Mouse (Mus musculus): Measurements from ENCODE around the gene Ppm1l. TPM values are rescaled to one million over a fixed set of nuclear protein-coding genes. Genes with fewer than 3 reads are reported as not detected.
A peak's percentile ranks its signal among the peaks of the same experiment; 100 is the strongest.

The Ppm1l gene
- polyA plus RNA-seq, 1 experiment from 2014 or later = 4.8 TPM

DNA sequence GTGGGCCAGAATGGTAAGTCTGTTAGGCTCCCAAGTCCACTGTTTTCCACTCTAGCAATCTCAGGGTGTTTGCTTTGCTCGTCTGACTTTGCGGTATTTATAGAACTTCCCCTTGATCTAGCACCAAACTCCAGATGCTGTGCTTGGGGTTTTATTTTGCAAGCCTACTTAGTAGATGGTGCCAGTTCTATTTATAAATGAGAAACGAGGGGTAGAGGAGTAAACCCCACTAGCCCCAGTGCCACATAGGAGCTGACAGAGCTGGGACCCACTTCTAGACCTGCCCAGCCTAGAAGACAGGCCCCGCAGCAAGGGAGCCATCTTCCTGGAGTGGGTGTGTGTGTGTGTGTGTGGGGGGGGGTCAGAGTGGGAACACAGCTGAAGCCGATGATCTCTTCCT, 130.3 kb downstream of the Ppm1l start:
- Histone ChIP-seq H3K4me1 (replicated peaks) (no peaks in the 10 kb centered on the region), H3K9ac (no peak overlapping the region), H3K27ac (replicated peaks) (no peak overlapping the region), H3K27me3 (no peaks in the 10 kb centered on the region), H3K4me3 (replicated peaks) (no peak overlapping the region), H3K36me3 (replicated peaks) (no peaks in the 10 kb centered on the region), H3K4me2 (no peak overlapping the region), H3K9me3 (replicated peaks) (no peaks in the 10 kb centered on the region)
- no peak for ATAC-seq (ENCODE audit: insufficient read depth)
- WGBS (ENCODE audit: insufficient replicate concordance) = 50% methylated on average over 5 of the region's 5 CpGs

DNA sequence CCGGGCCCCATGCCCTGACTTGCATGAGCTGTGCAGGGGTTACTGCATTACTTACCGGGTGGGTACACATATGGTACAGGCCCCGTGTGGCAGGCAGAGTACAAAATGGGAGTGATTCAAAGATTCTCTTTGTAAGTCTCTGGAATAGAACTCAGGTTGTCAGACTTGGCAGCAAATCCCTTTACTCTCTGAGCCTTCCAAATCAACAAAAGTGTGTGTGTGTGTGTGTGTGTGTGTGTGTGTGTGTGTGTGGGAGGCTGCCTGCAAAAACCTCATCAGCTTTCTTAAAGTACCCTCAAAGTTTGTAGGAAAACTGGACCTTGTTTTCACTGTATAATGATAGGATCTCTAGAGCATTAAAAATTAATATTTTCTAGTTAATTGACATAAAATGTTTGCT, 132.4 kb downstream of the Ppm1l start:
- H3K9ac ChIP-seq = no peak overlapping the region
- H3K4me2 ChIP-seq = no peak overlapping the region
- H3K36me3 ChIP-seq (replicated peaks) = no peaks in the 10 kb centered on the region
- WGBS (ENCODE audit: insufficient replicate concordance) = 75% methylated on average over 3 of the region's 3 CpGs
- ATAC-seq (ENCODE audit: insufficient read depth) = no peak
- H3K4me1 ChIP-seq (replicated peaks) = no peaks in the 10 kb centered on the region
- H3K27ac ChIP-seq (replicated peaks) = no peak overlapping the region
- no peaks in the 10 kb centered on the region for H3K27me3 ChIP-seq
- no peaks in the 10 kb centered on the region for H3K9me3 ChIP-seq (replicated peaks)
- no peak overlapping the region for H3K4me3 ChIP-seq (replicated peaks)

DNA sequence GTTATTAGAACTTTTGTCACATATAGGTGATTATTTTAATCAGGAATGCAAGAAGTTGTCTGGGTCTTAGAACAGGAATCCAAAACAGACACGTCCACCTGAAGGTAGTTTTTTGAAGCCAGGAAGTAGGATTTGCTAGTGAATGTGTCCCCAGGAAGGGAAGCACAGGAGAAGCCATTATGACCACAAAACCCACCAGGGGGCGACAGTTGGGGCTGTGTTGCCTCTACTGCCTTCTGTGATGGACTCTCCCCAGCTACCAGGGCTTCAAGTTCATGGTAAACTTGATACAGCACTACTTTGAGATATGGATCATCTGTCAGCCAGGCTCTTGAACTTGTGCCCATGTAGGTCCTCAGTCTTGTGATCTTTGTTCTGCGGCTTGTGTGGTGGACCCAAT, 137.7 kb downstream of the Ppm1l start:
- Histone ChIP-seq H3K4me1 (replicated peaks) (no peaks in the 10 kb centered on the region), H3K27ac (replicated peaks) (no peak overlapping the region), H3K27me3 (no peaks in the 10 kb centered on the region), H3K36me3 (replicated peaks) (no peaks in the 10 kb centered on the region), H3K9ac (no peak overlapping the region), H3K9me3 (replicated peaks) (no peaks in the 10 kb centered on the region), H3K4me3 (replicated peaks) (no peak overlapping the region), H3K4me2 (no peak overlapping the region)
- WGBS (ENCODE audit: insufficient replicate concordance) = 49% methylated on average over 3 of the region's 3 CpGs
- ATAC-seq (ENCODE audit: insufficient read depth) = no peak

DNA sequence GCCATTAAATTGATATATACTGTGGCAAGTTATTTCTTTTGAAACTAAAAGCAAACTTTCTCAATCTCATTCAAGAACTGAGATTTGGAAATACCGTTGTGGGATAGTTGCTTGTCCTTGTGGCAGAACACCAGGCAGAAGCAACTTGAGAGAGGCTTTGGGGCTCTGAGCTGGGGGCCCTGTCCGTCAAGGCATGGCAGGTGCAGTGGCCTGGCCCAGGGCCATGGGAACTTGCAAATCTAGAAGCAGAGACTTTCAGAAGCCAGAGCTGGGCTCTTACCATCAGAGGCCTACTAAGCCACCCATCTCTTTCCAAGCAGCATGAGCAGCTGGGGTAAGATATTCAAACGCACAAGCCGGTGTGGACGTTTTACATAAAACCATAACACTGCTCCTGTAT, 139.4 kb downstream of the Ppm1l start:
- Histone ChIP-seq H3K27ac (replicated peaks) (no peak overlapping the region), H3K27me3 (no peaks in the 10 kb centered on the region), H3K4me3 (replicated peaks) (no peak overlapping the region), H3K36me3 (replicated peaks) (no peaks in the 10 kb centered on the region), H3K9ac (no peak overlapping the region), H3K4me1 (replicated peaks) (no peaks in the 10 kb centered on the region), H3K4me2 (no peak overlapping the region), H3K9me3 (replicated peaks) (no peaks in the 10 kb centered on the region)
- WGBS (ENCODE audit: insufficient replicate concordance) = 77% methylated on average over 5 of the region's 5 CpGs
- no peak for ATAC-seq (ENCODE audit: insufficient read depth)

DNA sequence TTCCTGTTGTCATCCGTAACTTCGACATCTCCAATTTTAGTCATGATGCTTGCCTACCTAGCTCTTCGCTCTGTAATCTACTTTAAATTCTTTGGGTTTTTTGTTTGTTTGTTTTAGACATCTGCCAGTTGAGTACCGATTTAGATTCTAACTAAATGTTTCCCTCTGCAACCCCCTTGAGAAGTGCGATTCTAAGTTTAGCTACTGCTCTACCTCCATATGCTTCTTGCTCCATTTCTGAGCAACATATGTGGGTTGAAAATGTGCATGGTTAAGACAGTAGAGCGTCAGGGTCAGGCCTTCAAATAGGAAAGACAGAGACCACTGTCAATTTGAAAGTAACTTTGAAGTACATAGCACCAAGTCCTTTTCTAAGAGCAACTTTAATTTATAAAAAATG, 142.1 kb downstream of the Ppm1l start:
- WGBS (ENCODE audit: insufficient replicate concordance) = 78% methylated on average over 6 of the region's 6 CpGs
- H3K27me3 ChIP-seq = no peaks in the 10 kb centered on the region

DNA sequence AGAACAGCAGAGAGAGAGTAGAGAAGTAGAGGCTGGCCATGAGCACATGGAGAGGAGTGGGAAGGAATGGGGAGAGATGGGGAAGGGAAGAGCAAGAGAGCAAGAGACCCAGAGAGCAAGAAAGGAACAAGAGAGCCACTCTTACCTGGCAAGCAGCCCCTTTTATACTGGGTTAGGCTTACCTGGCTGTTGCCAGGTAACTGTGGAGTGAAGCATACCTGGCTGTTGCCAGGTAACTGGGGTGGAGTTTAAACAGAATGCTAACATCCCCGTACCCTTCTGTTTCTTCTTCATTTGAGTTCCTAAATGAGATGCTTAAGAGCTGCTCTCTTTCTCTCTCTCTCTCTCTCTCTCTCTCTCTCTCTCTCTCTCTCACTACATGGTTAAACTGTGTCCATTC, 145.3 kb downstream of the Ppm1l start:
- ATAC-seq (ENCODE audit: insufficient read depth) = no peak
- H3K9me3 ChIP-seq (replicated peaks) = no peaks in the 10 kb centered on the region
- WGBS (ENCODE audit: insufficient replicate concordance) = 64% methylated on average over 1 of the region's 1 CpGs
- no peak overlapping the region for H3K4me3 ChIP-seq (replicated peaks)
- H3K36me3 ChIP-seq (replicated peaks) = no peaks in the 10 kb centered on the region
- no peaks in the 10 kb centered on the region for H3K27me3 ChIP-seq
- no peak overlapping the region for H3K4me2 ChIP-seq
- no peak overlapping the region for H3K9ac ChIP-seq
- H3K27ac ChIP-seq (replicated peaks) = no peak overlapping the region
- no peaks in the 10 kb centered on the region for H3K4me1 ChIP-seq (replicated peaks)

More for the DNA sequence above, 142.1 kb downstream of the Ppm1l start:
- Histone ChIP-seq H3K4me1 (replicated peaks) (no peaks in the 10 kb centered on the region), H3K36me3 (replicated peaks) (no peaks in the 10 kb centered on the region), H3K9ac (no peak overlapping the region), H3K4me2 (no peak overlapping the region), H3K27ac (replicated peaks) (no peak overlapping the region), H3K9me3 (replicated peaks) (no peaks in the 10 kb centered on the region), H3K4me3 (replicated peaks) (no peak overlapping the region)
- no peak for ATAC-seq (ENCODE audit: insufficient read depth)

DNA sequence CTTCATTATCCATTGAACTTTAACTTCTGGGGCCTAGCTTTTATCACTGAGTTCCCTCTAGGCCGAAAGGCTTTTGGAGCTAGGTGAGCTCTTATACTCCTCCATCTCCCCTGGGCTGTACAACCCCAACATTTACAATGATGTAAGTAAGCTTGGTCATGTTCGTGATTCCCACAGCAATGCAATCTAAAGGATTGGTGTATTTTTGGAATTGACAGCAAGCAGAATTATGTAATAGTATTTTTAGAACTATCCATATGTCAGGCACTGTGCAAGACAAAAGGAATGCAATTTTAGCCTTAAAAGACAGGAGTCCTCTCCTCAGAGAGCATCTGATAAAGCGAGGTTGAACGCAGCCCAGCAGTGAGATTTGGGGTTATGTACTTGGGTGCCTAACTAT, 149.1 kb downstream of the Ppm1l start:
- Histone ChIP-seq H3K4me1 (replicated peaks) (peaks cover 24% of the 10 kb centered on the region), H3K9ac (no peak overlapping the region), H3K4me3 (replicated peaks) (no peak overlapping the region), H3K4me2 (no peak overlapping the region), H3K9me3 (replicated peaks) (no peaks in the 10 kb centered on the region), H3K27ac (replicated peaks) (no peak overlapping the region), H3K36me3 (replicated peaks) (no peaks in the 10 kb centered on the region), H3K27me3 (0 out of 2 replicates have a peak, but pooled peaks cover 3% of the 10 kb centered on the region)
- no peak for ATAC-seq (ENCODE audit: insufficient read depth)
- 77% methylated on average over 4 of the region's 4 CpGs for WGBS (ENCODE audit: insufficient replicate concordance)

DNA sequence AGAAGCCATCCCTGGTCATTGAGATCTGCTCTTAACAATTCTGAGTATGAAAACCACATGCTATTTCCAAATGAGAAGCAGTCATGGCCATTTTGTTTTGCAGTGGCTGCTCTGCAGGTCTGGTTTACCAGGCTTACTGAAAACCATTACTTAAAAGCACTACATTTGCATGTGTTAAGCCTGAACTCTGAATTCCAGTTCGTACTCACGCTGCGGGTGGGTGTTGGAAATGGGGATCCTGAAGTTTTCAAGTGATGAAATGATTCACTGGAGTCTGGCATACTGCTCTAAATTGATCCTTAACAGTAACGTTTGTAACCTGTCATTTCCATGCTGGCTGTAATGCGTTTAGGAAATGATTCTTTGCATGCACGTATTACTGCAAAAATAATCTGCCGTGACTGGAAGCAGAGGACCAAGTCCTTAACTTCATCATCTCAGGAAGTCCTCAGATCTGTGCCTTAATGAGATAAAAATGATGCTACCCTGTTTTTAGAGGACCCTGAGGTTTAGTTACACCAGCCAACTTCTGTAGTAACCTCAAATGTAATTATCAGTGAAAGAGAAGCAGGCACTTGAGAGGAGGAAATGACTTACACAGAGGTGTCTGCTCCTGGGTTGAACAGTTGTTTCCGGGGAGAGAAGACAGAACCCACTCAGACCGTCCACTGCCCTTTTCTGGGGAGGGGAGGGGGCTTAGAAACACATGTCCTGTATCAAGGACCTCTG, 151.8 kb downstream of the Ppm1l start:
- H3K4me1 ChIP-seq (replicated peaks) = peaks cover 24% of the 10 kb centered on the region
- H3K4me3 ChIP-seq (replicated peaks) = no peak overlapping the region
- H3K4me2 ChIP-seq = peak overlapping the region; percentile 44
- no peak overlapping the region for H3K27ac ChIP-seq (replicated peaks)
- WGBS (ENCODE audit: insufficient replicate concordance) = 22% methylated on average over 9 of the region's 9 CpGs
- H3K9me3 ChIP-seq (replicated peaks) = no peaks in the 10 kb centered on the region
- ATAC-seq (ENCODE audit: insufficient read depth) = no peak
- 0 out of 2 replicates have a peak, but pooled peaks cover 3% of the 10 kb centered on the region for H3K27me3 ChIP-seq
- H3K36me3 ChIP-seq (replicated peaks) = no peaks in the 10 kb centered on the region
- H3K9ac ChIP-seq = no peak overlapping the region

DNA sequence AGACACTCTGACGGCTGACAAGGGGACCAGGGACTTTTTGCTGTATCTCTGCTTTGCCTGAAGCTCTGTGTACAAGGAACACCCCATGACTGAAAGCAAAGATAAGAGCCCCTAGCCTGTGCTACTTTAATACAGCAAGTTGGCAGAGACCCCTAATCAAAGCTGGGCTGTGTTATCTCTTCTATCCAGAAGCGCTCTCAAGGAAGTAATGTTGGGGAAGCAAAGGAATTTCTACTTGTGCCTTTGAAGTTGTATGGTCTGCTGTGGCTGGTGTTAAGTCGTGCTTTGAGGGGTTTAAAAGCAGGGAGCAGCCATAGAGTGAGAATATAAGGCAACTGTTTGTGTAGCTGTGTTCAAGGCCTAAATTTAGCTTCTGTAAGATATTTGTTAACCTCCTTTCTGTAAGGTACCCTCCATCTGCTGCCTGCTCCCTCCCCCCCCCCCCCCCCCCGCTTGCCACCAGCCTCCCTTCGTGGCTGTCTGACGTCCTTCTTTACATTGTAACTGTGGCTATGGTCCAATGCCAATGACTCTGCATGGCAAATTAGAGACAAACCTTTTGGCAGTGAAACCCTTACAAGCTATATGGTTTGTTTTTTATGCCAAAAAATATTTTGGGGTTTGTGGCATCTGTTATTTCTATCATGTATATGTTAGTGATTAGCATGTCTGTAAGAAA, 152.9 kb downstream of the Ppm1l start:
- peak overlapping the region; percentile 44 for H3K4me2 ChIP-seq
- no peak overlapping the region for H3K9ac ChIP-seq
- ATAC-seq (ENCODE audit: insufficient read depth) = peak; percentile 91

DNA sequence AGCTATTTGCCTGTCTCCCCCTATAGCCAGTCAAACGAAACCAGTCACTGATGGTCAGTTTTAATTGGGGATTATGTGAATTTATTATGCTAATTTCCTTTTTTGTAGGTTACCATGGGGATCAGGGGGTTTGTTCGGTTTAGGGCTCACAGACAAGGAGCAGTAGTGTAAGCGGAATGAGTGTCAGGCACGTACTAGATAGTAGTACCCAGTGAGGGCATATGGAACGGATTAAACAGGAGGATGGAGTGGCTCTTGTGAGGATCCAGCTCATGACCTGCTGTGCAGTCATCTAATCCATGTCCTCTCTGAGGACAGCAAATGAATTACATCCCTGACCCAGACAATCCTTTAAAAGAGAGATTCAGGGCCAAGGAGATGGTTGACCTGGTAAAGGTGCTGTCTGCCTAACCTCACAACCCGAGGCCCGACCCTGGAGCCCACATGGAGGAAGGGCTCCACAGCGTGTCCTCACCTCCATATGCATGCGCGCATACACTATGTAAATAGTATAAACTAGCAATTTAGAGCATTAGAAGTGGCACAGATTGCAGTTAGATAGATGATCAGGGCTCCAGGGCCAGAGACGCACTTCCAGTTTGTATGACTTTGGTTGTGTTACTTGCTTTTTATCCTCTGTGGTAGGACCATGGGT, 153.6 kb downstream of the Ppm1l start:
- no peak overlapping the region for H3K9ac ChIP-seq
- no peak overlapping the region for H3K4me3 ChIP-seq (replicated peaks)
- 77% methylated on average over 11 of the region's 11 CpGs for WGBS (ENCODE audit: insufficient replicate concordance)
- ATAC-seq (ENCODE audit: insufficient read depth) = no peak
- no peaks in the 10 kb centered on the region for H3K9me3 ChIP-seq (replicated peaks)
- no peaks in the 10 kb centered on the region for H3K36me3 ChIP-seq (replicated peaks)
- peaks cover 24% of the 10 kb centered on the region for H3K4me1 ChIP-seq (replicated peaks)
- H3K27me3 ChIP-seq = 0 out of 2 replicates have a peak, but pooled peaks cover 3% of the 10 kb centered on the region
- H3K4me2 ChIP-seq = no peak overlapping the region
- no peak overlapping the region for H3K27ac ChIP-seq (replicated peaks)

More for the DNA sequence above, 152.9 kb downstream of the Ppm1l start:
- H3K27ac ChIP-seq (replicated peaks) = no peak overlapping the region
- no peaks in the 10 kb centered on the region for H3K9me3 ChIP-seq (replicated peaks)
- H3K36me3 ChIP-seq (replicated peaks) = no peaks in the 10 kb centered on the region
- H3K4me3 ChIP-seq (replicated peaks) = no peak overlapping the region
- 8% methylated on average over 5 of the region's 6 CpGs for WGBS (ENCODE audit: insufficient replicate concordance)
- 0 out of 2 replicates have a peak, but pooled peaks cover 3% of the 10 kb centered on the region for H3K27me3 ChIP-seq
- H3K4me1 ChIP-seq (replicated peaks) = peaks cover 24% of the 10 kb centered on the region

DNA sequence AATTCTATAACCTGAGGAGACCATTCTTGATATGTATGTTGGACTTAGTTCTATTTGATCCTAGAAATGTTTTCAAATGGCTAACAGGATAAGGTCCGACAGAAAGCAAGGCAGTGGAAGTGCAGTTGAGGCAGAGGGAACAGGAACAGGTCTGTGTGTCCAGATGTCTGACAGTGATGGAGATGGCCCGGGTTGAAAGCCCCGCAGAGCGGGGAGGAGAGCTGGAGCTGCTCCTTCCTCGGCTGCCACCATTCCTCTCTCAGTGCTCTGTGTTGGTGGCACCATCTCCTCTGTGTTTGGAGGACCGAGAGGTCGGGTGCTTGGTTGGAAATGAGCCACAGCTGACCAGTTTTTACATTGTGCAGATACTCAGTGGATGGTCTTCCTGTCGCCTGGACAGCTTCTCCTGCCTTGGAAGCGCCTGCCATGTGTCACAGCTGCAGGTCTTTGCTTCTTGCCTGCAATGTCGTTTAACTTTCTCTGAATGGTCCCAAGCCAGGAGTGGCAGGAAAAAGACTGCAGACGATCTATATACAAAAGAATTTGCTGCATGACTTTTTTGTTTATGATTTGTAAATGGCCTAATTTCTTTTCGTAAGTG, 159.3 kb downstream of the Ppm1l start:
- H3K9ac ChIP-seq = no peak overlapping the region
- H3K9me3 ChIP-seq (replicated peaks) = no peaks in the 10 kb centered on the region
- no peak for ATAC-seq (ENCODE audit: insufficient read depth)
- no peaks in the 10 kb centered on the region for H3K27me3 ChIP-seq
- no peaks in the 10 kb centered on the region for H3K4me1 ChIP-seq (replicated peaks)
- no peaks in the 10 kb centered on the region for H3K36me3 ChIP-seq (replicated peaks)
- H3K4me2 ChIP-seq = no peak overlapping the region
- 56% methylated on average over 12 of the region's 12 CpGs for WGBS (ENCODE audit: insufficient replicate concordance)
- H3K4me3 ChIP-seq (replicated peaks) = no peak overlapping the region
- no peak overlapping the region for H3K27ac ChIP-seq (replicated peaks)

Data from liver, embryonic 15.5 days (tissue).